Mouse (Mus musculus) stomach, postnatal 0 days (tissue): ENCODE measurements around the gene Atxn1. TPM values are rescaled to one million over a fixed set of nuclear protein-coding genes. Genes with fewer than 3 reads are reported as not detected.

Source experiments
- ATAC-seq: fragments of 200-750 bp; cut with Nextera tagmentation; 2 replicates; pipeline ENCODE4 v1.8.0; 2017; ENCODE audit not compliant: low FRiP score, low TSS enrichment
- DNase-seq: peaks from one replicate; pipeline ENCODE4 v3.0.0-alpha.2; 2016; ENCODE audit warnings: low spot score
- H3K27ac ChIP-seq: fragments of 300-500 bp; sonication (generic); replicated peaks from 2 replicates; pipeline ENCODE4 v1.5.1; 2014; ENCODE audit warnings: mild to moderate bottlenecking, control low read depth
- H3K27me3 ChIP-seq: fragments of 300-500 bp; sonication (generic); 2 replicates; pipeline ENCODE4 v1.6.1; 2014; ENCODE audit warnings: low read length; ENCODE audit not compliant: control insufficient read depth, insufficient read depth
- H3K36me3 ChIP-seq: fragments of 300-500 bp; sonication (generic); 2 replicates; pipeline ENCODE4 v1.6.1; 2014; ENCODE audit warnings: low read length, mixed read lengths; ENCODE audit not compliant: control insufficient read depth, insufficient read depth
- H3K4me1 ChIP-seq: fragments of 300-500 bp; sonication (generic); replicated peaks from 2 replicates; pipeline ENCODE4 v1.6.1; 2014; ENCODE audit warnings: antibody characterized with exemption; ENCODE audit not compliant: control insufficient read depth, insufficient read depth
- H3K4me2 ChIP-seq: fragments of 300-500 bp; sonication (generic); replicated peaks from 2 replicates; pipeline ENCODE4 v1.6.1; 2014; ENCODE audit warnings: low read depth, mild to moderate bottlenecking, control low read depth, moderate library complexity
- H3K4me3 ChIP-seq: fragments of 300-500 bp; sonication (generic); 2 replicates; pipeline ENCODE4 v1.5.1; 2014; ENCODE audit warnings: low read depth, low read length, control low read depth
- H3K9ac ChIP-seq: fragments of 300-500 bp; sonication (generic); 2 replicates; pipeline ENCODE4 v1.6.1; 2014; ENCODE audit warnings: mild to moderate bottlenecking, low read length, control low read depth, mixed read lengths
- H3K9me3 ChIP-seq: fragments of 300-500 bp; sonication (generic); 2 replicates; pipeline ENCODE4 v1.6.1; 2016; ENCODE audit warnings: low read length; ENCODE audit not compliant: control insufficient read depth
- CTCF ChIP-seq: IDR thresholded peaks from 2 replicates; pipeline ENCODE4 v1.5.1; 2016; ENCODE audit warnings: antibody characterized with exemption, low read depth, mild to moderate bottlenecking, moderate library complexity
- EP300 ChIP-seq: optimal IDR thresholded peaks from 2 replicates; pipeline ENCODE3; 2016; ENCODE audit warnings: antibody characterized with exemption
- WGBS: fragments of 180-500 bp; shearing (Covaris S2); extraction: QIAGEN DNeasy Blood & Tissue Kit; methylation state at CpG from one replicate; pipeline ENCODE4 v1.1.7; 2014; 5-methylcytosine and 5-hydroxymethylcytosine counted together
- polyA plus RNA-seq: library from polyadenylated mRNA; unstranded; fragments of >200 nt; fragmentation: Nextera tagmentation; extraction: Ambion mirVana; gene quantifications from 2 replicates; pipeline ENCODE4 v1.2.1, GENCODE M21; 2015

Atxn1 gene
- polyA plus RNA-seq, 1 experiment from 2014 or later = 7.0 TPM

- DNase-seq = no peak
- 51% methylated on average over 7 of the region's 7 CpGs for WGBS
- H3K9ac ChIP-seq = no peak overlapping the region
Measured at GRCm38 (mm10) chr13:46005656-46006055, 40.8 kb upstream of the Atxn1 start.

GRCm38 (mm10) chr13:46001356-46001755 lies 36.5 kb upstream of the Atxn1 start:
- TF ChIP-seq CTCF (no peak), EP300 (no peak)
- H3K9ac ChIP-seq = no peak overlapping the region
- no peaks in the 10 kb centered on the region for H3K4me1 ChIP-seq
- no peak overlapping the region for H3K4me3 ChIP-seq
- DNase-seq = no peak
- 71% methylated on average over 5 of the region's 5 CpGs for WGBS
- no peak overlapping the region for H3K4me2 ChIP-seq
- no peak overlapping the region for H3K27ac ChIP-seq
- H3K27me3 ChIP-seq = no peaks in the 10 kb centered on the region
- H3K36me3 ChIP-seq = no peaks in the 10 kb centered on the region
- ATAC-seq = no peak
- no peaks in the 10 kb centered on the region for H3K9me3 ChIP-seq

More at GRCm38 (mm10) chr13:46005656-46006055, 40.8 kb upstream of the Atxn1 start:
- Histone ChIP-seq H3K36me3 (no peaks in the 10 kb centered on the region), H3K4me1 (no peaks in the 10 kb centered on the region), H3K4me3 (no peak overlapping the region), H3K27me3 (no peaks in the 10 kb centered on the region), H3K9me3 (no peaks in the 10 kb centered on the region), H3K4me2 (0 out of 2 replicates have a peak overlapping the region, but pooled peaks have one; percentile 15), H3K27ac (no peak overlapping the region)
- no peak for TF ChIP-seq EP300
- TF ChIP-seq CTCF = no peak
- no peak for ATAC-seq

- ATAC-seq = no peak
- Histone ChIP-seq H3K4me1 (no peaks in the 10 kb centered on the region), H3K36me3 (no peaks in the 10 kb centered on the region), H3K4me2 (no peak overlapping the region), H3K27me3 (no peaks in the 10 kb centered on the region), H3K9me3 (no peaks in the 10 kb centered on the region), H3K27ac (no peak overlapping the region), H3K9ac (no peak overlapping the region), H3K4me3 (no peak overlapping the region)
- TF ChIP-seq EP300 (no peak), CTCF (no peak)
- DNase-seq = no peak
- WGBS = 67% methylated on average over 9 of the region's 9 CpGs
Measured at GRCm38 (mm10) chr13:45992953-45993352, 28.1 kb upstream of the Atxn1 start.

GRCm38 (mm10) chr13:45990486-45990885 lies 25.7 kb upstream of the Atxn1 start:
- no peak for TF ChIP-seq EP300
- TF ChIP-seq CTCF = no peak
- 73% methylated on average over 5 of the region's 5 CpGs for WGBS
- no peak overlapping the region for H3K27ac ChIP-seq
- DNase-seq = no peak
- no peak for ATAC-seq
- no peaks in the 10 kb centered on the region for H3K9me3 ChIP-seq
- no peak overlapping the region for H3K4me3 ChIP-seq
- no peaks in the 10 kb centered on the region for H3K27me3 ChIP-seq
- H3K36me3 ChIP-seq = no peaks in the 10 kb centered on the region
- no peak overlapping the region for H3K9ac ChIP-seq
- no peaks in the 10 kb centered on the region for H3K4me1 ChIP-seq
- no peak overlapping the region for H3K4me2 ChIP-seq

GRCm38 (mm10) chr13:45979246-45979645 lies 14.4 kb upstream of the Atxn1 start:
- Histone ChIP-seq H3K4me1 (no peaks in the 10 kb centered on the region), H3K27ac (no peak overlapping the region), H3K9me3 (no peaks in the 10 kb centered on the region), H3K4me3 (no peak overlapping the region), H3K9ac (no peak overlapping the region), H3K36me3 (no peaks in the 10 kb centered on the region), H3K4me2 (no peak overlapping the region), H3K27me3 (no peaks in the 10 kb centered on the region)
- ATAC-seq = no peak
- DNase-seq = no peak
- TF ChIP-seq EP300 = no peak
- TF ChIP-seq CTCF = no peak
- WGBS = 74% methylated on average over 5 of the region's 5 CpGs

- no peak for TF ChIP-seq EP300
- peak; percentile 100 for TF ChIP-seq CTCF
- Histone ChIP-seq H3K27ac (no peak overlapping the region), H3K27me3 (no peaks in the 10 kb centered on the region), H3K36me3 (no peaks in the 10 kb centered on the region), H3K4me2 (no peak overlapping the region), H3K9ac (no peak overlapping the region), H3K4me3 (no peak overlapping the region), H3K4me1 (no peaks in the 10 kb centered on the region), H3K9me3 (no peaks in the 10 kb centered on the region)
- DNase-seq (peak; percentile 59), ATAC-seq (peak; percentile 59; the same call in 1 of the 2 replicates)
- 38% methylated on average over 1 of the region's 1 CpGs for WGBS
Measured at GRCm38 (mm10) chr13:45976894-45977293, 12.1 kb upstream of the Atxn1 start.
